Mouse (Mus musculus) ES-Bruce4 (cell line): ENCODE results near the gene Gm572. TPM values are rescaled to one million over a fixed set of nuclear protein-coding genes. Genes with fewer than 3 reads are reported as not detected.
A peak's percentile ranks its signal among the peaks of the same experiment; 100 is the strongest.

ENCODE experiments used
- H3K27ac ChIP-seq: 2 replicates; pipeline ENCODE4 v1.5.1; 2012; ENCODE audit warnings: low read length, inconsistent platforms; ENCODE audit not compliant: insufficient read depth
- H3K27me3 ChIP-seq: 2 replicates; pipeline ENCODE4 v1.6.1; 2012; ENCODE audit warnings: mild to moderate bottlenecking, low read length, inconsistent platforms; ENCODE audit not compliant: control insufficient read depth, poor library complexity, insufficient read depth, severe bottlenecking
- H3K36me3 ChIP-seq: 2 replicates; pipeline ENCODE4 v1.6.1; 2012; ENCODE audit warnings: inconsistent platforms, mild to moderate bottlenecking, low read length, moderate library complexity; ENCODE audit not compliant: control insufficient read depth, poor library complexity, insufficient read depth, severe bottlenecking
- H3K4me1 ChIP-seq: one replicate; pipeline ENCODE4 v1.8.1; 2011; ENCODE audit warnings: low read length; ENCODE audit not compliant: control insufficient read depth, insufficient read depth
- H3K4me3 ChIP-seq: 2 replicates; pipeline ENCODE4 v1.5.1; 2011; ENCODE audit warnings: low read depth, mild to moderate bottlenecking, low read length
- H3K9ac ChIP-seq: 2 replicates; pipeline ENCODE4 v1.6.1; 2012; ENCODE audit warnings: low read depth, mild to moderate bottlenecking, inconsistent platforms; ENCODE audit not compliant: poor library complexity, severe bottlenecking
- H3K9me3 ChIP-seq: replicated peaks from 2 replicates; pipeline ENCODE4 v1.6.1; 2012; ENCODE audit warnings: mild to moderate bottlenecking, low read length, inconsistent platforms; ENCODE audit not compliant: control insufficient read depth, poor library complexity, insufficient read depth, severe bottlenecking
- CTCF ChIP-seq: IDR thresholded peaks from one replicate; pipeline ENCODE4 v1.8.1; 2011; ENCODE audit warnings: low read depth, low read length
- EP300 ChIP-seq: IDR thresholded peaks from 2 replicates; pipeline ENCODE4 v1.6.1; 2011; ENCODE audit warnings: low read depth, low read length; ENCODE audit not compliant: insufficient read depth
- POLR2A ChIP-seq: IDR thresholded peaks from one replicate; pipeline ENCODE4 v1.8.1; 2011; ENCODE audit warnings: low read length; ENCODE audit not compliant: insufficient read depth
- polyA plus RNA-seq: library from polyadenylated mRNA; stranded (reverse); fragments of >200 nt; gene quantifications from 2 replicates; pipeline ENCODE4 v1.2.4, GENCODE M21; 2011; ENCODE audit warnings: low read depth; ENCODE audit not compliant: missing spikeins, insufficient read depth, insufficient read length

Gene Gm572
- polyA plus RNA-seq, 1 experiment, result not detected

- H3K27me3 ChIP-seq, result no peaks in the 10 kb centered on the region
- no peaks in the 10 kb centered on the region for H3K36me3 ChIP-seq
- H3K27ac ChIP-seq, result no peak overlapping the region
- no peak overlapping the region for H3K4me3 ChIP-seq
- TF ChIP-seq EP300 (no peak), CTCF (no peak), POLR2A (no peak)
- no peak overlapping the region for H3K9ac ChIP-seq
- no peaks in the 10 kb centered on the region for H3K9me3 ChIP-seq
- peaks cover 10% of the 10 kb centered on the region for H3K4me1 ChIP-seq
These were observed 33.3 kb downstream of the Gm572 start for GRCm38 (mm10) chr4:148676188-148676960.

GRCm38 (mm10) chr4:148676961-148677637 is 34.0 kb downstream of the Gm572 start:
- H3K4me3 ChIP-seq, result no peak overlapping the region
- H3K27me3 ChIP-seq, result no peaks in the 10 kb centered on the region
- H3K9me3 ChIP-seq, result no peaks in the 10 kb centered on the region
- no peaks in the 10 kb centered on the region for H3K36me3 ChIP-seq
- no peak overlapping the region for H3K9ac ChIP-seq
- H3K4me1 ChIP-seq, result peaks cover 10% of the 10 kb centered on the region
- TF ChIP-seq POLR2A (no peak), CTCF (no peak), EP300 (no peak)
- H3K27ac ChIP-seq, result no peak overlapping the region

DNA sequence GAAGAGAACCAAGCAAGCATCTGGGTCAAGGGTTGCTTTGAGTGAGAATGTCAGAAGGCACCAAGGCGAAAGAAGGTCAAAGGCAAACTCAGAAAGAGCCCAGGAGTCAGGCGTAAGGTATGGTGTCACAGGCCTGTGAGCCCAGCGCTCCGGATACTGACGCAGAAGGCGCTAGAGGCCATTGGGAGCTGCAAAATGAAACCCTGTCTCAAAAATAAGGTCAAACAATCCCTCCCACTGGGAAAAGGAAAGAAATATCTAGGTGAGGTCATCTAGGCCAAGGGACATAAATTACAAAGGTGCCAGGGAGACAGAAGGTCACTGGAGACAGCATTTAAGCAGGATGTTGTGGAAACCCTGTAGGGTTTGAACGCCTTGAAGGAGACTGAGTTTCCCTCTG is 35.0 kb downstream of the Gm572 start:
- Histone ChIP-seq H3K36me3 (no peaks in the 10 kb centered on the region), H3K4me1 (peaks cover 10% of the 10 kb centered on the region), H3K9ac (no peak overlapping the region), H3K27me3 (no peaks in the 10 kb centered on the region), H3K9me3 (no peaks in the 10 kb centered on the region), H3K4me3 (no peak overlapping the region), H3K27ac (no peak overlapping the region)
- TF ChIP-seq EP300 (no peak), CTCF (no peak), POLR2A (no peak)

DNA sequence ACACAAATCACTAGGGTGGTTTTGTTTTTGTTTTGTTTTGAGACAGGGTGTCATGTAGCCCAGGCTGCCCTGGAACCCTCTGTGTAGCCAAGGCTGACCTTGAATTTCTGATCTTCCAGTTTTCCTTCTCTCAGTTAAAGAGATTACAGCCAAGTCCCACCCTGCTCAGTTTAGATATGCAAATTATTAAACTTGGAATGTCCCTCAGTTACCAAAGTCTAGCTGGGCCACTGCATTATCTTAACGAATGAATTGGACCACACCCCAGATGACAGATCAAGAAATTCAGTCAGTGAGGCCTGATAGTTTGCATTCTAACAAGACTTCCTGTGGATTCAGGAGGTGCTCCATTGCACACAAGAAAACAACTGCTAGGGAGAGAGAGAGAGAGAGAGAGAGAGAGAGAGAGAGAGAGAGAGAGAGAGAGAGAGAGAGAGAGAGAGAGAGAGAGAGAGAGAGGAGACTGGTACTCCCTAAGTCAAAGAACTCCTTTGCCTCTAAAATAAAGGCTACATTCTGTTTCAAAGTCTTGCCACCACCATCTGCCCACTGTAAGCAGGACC is 37.5 kb downstream of the Gm572 start:
- H3K9me3 ChIP-seq, result no peaks in the 10 kb centered on the region
- peak overlapping the region; percentile 96 for H3K27ac ChIP-seq
- no peaks in the 10 kb centered on the region for H3K27me3 ChIP-seq
- H3K36me3 ChIP-seq, result no peaks in the 10 kb centered on the region
- no peak overlapping the region for H3K4me3 ChIP-seq
- no peak for TF ChIP-seq POLR2A
- TF ChIP-seq EP300, result 0 out of 2 replicates have a peak, but pooled peaks have one; percentile 50
- H3K9ac ChIP-seq, result peak overlapping the region; percentile 22; the same call in 1 of the 2 replicates
- peaks cover 9% of the 10 kb centered on the region for H3K4me1 ChIP-seq

DNA sequence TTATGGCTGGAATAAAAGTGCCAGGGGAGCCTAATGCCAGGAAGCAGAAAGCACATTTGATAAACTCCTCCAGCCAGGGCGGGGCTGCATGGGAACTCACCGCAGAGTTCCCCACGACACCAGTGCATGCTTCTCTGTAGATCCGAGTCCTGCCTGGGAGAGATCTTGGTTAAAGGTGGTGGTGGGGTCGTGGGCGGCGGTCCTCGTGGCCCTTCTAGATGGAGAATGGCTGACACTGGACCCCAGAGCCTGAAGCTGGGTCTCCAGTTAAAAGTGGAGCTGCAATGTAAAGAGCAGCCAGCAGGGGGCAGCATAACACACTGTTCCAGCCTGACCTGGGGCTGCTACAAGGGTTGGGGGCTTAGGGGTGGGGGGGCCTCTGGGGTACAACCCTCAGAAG is 38.3 kb downstream of the Gm572 start:
- Histone ChIP-seq H3K27ac (peak overlapping the region; percentile 96), H3K36me3 (no peaks in the 10 kb centered on the region)

GRCm38 (mm10) chr4:148682961-148683360 is 39.8 kb downstream of the Gm572 start:
- H3K27me3 ChIP-seq, result no peaks in the 10 kb centered on the region
- no peak overlapping the region for H3K4me3 ChIP-seq
- TF ChIP-seq POLR2A (no peak), EP300 (no peak), CTCF (no peak)
- H3K27ac ChIP-seq, result no peak overlapping the region
- H3K4me1 ChIP-seq, result peaks cover 9% of the 10 kb centered on the region
- H3K9me3 ChIP-seq, result no peaks in the 10 kb centered on the region
- H3K9ac ChIP-seq, result no peak overlapping the region
- no peaks in the 10 kb centered on the region for H3K36me3 ChIP-seq

More for the DNA sequence above, 38.3 kb downstream of the Gm572 start:
- peak overlapping the region; percentile 52 for H3K4me3 ChIP-seq
- peaks cover 9% of the 10 kb centered on the region for H3K4me1 ChIP-seq
- H3K9ac ChIP-seq, result peak overlapping the region; percentile 30
- no peaks in the 10 kb centered on the region for H3K9me3 ChIP-seq
- TF ChIP-seq CTCF, result peak; percentile 81
- 0 out of 2 replicates have a peak, but pooled peaks have one; percentile 17 for TF ChIP-seq EP300
- TF ChIP-seq POLR2A, result no peak
- no peaks in the 10 kb centered on the region for H3K27me3 ChIP-seq
